Mouse (Mus musculus): ENCODE measurements around the gene Ppp1r9b. TPM values are rescaled to one million over a fixed set of nuclear protein-coding genes. Genes with fewer than 3 reads are reported as not detected.

Gene Ppp1r9b
- polyA plus RNA-seq, 1 experiment = 61.7 TPM

DNA sequence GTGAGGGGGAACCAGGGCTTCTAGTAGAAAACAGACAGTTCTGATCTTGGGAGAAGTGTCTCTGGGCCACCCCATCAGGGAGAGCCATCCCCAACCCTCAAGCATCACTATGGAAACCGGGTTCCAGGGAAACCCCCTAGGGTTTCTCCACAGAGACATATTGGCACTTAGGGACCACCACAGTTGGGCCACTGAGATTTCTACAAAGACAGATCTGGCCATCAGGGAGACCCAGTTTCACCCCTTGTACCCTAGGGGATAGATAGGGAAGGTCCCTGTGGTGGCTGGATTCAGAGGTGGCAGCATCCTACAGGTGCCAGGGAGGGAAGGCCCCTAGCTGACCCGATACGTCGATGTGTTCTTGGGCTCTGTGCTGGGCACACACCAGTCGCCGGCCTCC is 36.0 kb downstream of the Ppp1r9b start:
- TF ChIP-seq POLR2A (IDR thresholded peaks at IDR 0.05; ENCODE audit: low read depth, low read length) (no peak), CTCF (IDR thresholded peaks at IDR 0.05; ENCODE audit: borderline replicate concordance, insufficient read depth, low read length) (no peak)

DNA sequence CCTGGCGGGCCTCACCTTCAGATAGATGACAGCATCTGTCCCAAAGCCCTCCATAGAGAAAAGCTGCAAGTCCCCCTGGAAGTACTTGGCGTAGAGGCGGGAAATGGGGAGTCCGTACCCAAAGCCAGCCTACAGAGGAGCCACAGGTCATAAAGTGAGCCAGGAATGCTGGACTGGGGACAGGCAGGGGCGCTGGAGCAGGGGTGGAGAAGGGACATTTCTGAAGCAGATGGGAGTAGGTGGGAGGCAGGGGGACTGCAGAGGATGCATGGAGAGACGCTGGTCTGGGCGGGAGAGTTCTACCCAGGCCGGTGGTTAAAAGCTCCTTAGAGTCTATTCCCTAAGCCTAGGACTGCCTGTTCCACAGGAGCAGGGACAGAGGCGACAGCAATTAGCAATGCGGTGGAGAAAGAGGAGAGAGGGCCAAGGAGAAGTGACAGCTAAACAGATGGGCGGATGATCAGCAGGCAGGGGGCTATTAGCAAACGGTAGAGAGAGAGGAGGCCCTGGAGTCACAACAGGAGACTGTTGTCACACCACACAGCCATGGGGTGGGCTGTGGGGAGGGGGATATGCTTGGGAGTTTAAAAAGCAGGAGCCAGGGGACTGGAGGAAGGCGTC is 37.1 kb downstream of the Ppp1r9b start:
- no peak overlapping the region for H3K27ac ChIP-seq (ENCODE audit: insufficient read depth, low read length)
- TF ChIP-seq POLR2A (IDR thresholded peaks at IDR 0.05; ENCODE audit: low read depth, low read length) = no peak
- no peak for TF ChIP-seq CTCF (IDR thresholded peaks at IDR 0.05; ENCODE audit: borderline replicate concordance, insufficient read depth, low read length)
- H3K4me3 ChIP-seq (ENCODE audit: insufficient read depth, low read length) = no peak overlapping the region
- no peaks in the 10 kb centered on the region for H3K4me1 ChIP-seq (ENCODE audit: control insufficient read depth, insufficient read depth, low read length)

More for the DNA sequence above, 36.0 kb downstream of the Ppp1r9b start:
- no peak overlapping the region for H3K4me3 ChIP-seq (ENCODE audit: insufficient read depth, low read length)
- no peaks in the 10 kb centered on the region for H3K4me1 ChIP-seq (ENCODE audit: control insufficient read depth, insufficient read depth, low read length)
- no peak overlapping the region for H3K27ac ChIP-seq (ENCODE audit: insufficient read depth, low read length)

DNA sequence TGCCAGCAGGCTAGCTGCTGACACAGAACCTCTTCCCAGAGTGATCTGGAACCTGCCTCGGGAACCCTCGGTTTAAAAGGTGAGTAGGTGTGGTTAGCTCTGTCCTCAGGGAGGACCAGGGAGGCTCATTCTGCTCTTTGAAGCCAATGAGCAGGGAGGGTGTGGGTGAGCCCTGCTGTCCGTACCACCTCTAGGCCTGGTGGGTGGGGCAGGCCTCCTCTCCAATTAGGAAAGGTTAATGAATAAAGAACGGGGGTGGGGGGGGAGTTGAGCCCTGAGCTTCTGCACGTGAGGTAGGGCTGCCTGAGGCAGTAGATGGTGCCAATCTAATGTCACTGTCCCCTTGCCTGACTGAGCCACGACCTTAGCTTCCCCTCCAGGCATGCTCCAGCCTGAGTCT is 42.1 kb downstream of the Ppp1r9b start:
- no peak for TF ChIP-seq POLR2A (IDR thresholded peaks at IDR 0.05; ENCODE audit: low read depth, low read length)
- no peak for TF ChIP-seq CTCF (IDR thresholded peaks at IDR 0.05; ENCODE audit: borderline replicate concordance, insufficient read depth, low read length)
- Histone ChIP-seq H3K27ac (ENCODE audit: insufficient read depth, low read length) (no peak overlapping the region), H3K4me3 (ENCODE audit: insufficient read depth, low read length) (no peak overlapping the region), H3K4me1 (ENCODE audit: control insufficient read depth, insufficient read depth, low read length) (no peaks in the 10 kb centered on the region)

DNA sequence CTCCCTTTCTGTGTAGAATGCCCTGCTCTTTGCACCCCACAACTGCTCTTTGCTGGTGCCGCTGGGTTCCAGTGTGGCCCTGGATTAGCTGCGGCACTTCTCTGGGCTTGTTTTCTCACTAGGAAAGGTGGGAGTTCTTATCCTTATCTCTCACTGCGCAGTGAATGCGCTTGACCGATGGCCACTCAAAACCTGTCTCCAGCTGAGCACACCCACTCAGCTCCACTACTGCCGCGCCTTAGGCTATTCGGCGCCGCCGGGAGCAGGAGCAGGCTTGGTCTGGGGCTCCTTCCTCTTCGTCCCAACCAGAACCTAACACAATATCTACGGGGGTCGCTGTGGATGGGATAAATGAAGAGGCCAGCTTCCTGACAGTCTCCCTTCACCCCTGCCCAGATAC is 42.8 kb downstream of the Ppp1r9b start:
- Histone ChIP-seq H3K4me3 (ENCODE audit: insufficient read depth, low read length) (no peak overlapping the region), H3K4me1 (ENCODE audit: control insufficient read depth, insufficient read depth, low read length) (no peaks in the 10 kb centered on the region), H3K27ac (ENCODE audit: insufficient read depth, low read length) (no peak overlapping the region)
- no peak for TF ChIP-seq POLR2A (IDR thresholded peaks at IDR 0.05; ENCODE audit: low read depth, low read length)
- no peak for TF ChIP-seq CTCF (IDR thresholded peaks at IDR 0.05; ENCODE audit: borderline replicate concordance, insufficient read depth, low read length)

DNA sequence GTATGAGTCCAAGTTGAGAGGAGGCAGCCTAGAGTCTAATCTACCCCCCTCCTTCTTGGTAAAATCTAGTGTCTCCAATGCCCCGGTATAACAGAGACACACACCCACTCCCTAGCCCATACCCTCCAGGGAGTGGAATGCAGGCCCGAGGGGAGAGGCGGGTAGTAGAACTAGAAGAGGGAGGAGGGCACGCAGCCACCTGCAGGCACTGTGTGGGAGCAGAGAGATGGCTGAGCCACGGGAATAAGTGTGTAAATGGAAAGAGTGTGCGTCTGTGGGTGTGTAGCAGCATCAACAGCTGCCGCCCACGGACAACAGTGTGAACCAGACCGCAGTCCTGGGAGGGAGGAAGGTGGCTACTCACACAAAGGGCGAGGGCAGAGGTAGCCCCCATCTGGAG is 44.1 kb downstream of the Ppp1r9b start:
- no peak overlapping the region for H3K27ac ChIP-seq (ENCODE audit: insufficient read depth, low read length)
- no peak overlapping the region for H3K4me3 ChIP-seq (ENCODE audit: insufficient read depth, low read length)
- TF ChIP-seq CTCF (IDR thresholded peaks at IDR 0.05; ENCODE audit: borderline replicate concordance, insufficient read depth, low read length) = no peak
- no peak for TF ChIP-seq POLR2A (IDR thresholded peaks at IDR 0.05; ENCODE audit: low read depth, low read length)
- no peaks in the 10 kb centered on the region for H3K4me1 ChIP-seq (ENCODE audit: control insufficient read depth, insufficient read depth, low read length)

DNA sequence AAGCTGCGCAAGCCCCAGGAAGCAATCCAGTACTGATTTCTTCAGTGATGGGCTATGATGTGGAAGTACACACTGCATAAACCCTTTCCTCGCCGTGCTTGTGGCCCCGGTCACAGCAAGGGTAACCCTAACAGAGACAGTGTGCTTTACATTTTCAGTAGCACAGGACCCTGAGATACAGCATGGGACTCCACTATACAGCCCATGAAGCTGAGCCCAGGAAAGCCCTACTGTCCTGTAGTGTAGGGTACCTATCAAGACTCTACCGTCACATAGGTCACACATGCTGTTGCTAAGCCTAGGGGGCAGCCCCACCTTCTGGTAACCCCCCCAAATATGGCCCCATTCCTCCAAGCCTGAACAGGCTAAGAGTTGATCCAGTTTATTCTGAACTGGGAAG is 45.7 kb downstream of the Ppp1r9b start:
- Histone ChIP-seq H3K4me1 (ENCODE audit: control insufficient read depth, insufficient read depth, low read length) (no peaks in the 10 kb centered on the region), H3K4me3 (ENCODE audit: insufficient read depth, low read length) (no peak overlapping the region), H3K27ac (ENCODE audit: insufficient read depth, low read length) (no peak overlapping the region)
- TF ChIP-seq CTCF (IDR thresholded peaks at IDR 0.05; ENCODE audit: borderline replicate concordance, insufficient read depth, low read length) (no peak), POLR2A (IDR thresholded peaks at IDR 0.05; ENCODE audit: low read depth, low read length) (no peak)

DNA sequence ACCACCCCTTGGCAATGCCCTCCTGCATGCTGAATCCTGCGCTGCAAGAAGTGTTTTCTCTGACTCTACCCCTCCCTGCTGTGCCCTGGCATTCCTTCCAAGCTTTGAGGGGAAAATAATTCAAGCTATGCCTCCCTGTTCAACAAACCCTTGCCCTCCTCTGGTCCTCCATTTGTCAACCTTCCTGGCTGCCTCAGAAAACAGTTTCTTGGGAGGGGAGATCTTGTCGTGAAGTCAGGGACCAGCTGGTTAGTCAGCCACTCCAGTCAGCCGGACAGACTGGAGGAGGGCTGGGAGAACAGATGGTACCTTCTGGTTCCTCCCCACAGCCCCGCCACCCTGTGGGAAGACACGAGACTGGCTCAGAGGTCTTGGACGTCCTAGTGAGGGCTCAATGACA is 46.5 kb downstream of the Ppp1r9b start:
- Histone ChIP-seq H3K27ac (ENCODE audit: insufficient read depth, low read length) (no peak overlapping the region), H3K4me3 (ENCODE audit: insufficient read depth, low read length) (no peak overlapping the region), H3K4me1 (ENCODE audit: control insufficient read depth, insufficient read depth, low read length) (no peaks in the 10 kb centered on the region)
- no peak for TF ChIP-seq CTCF (IDR thresholded peaks at IDR 0.05; ENCODE audit: borderline replicate concordance, insufficient read depth, low read length)
- no peak for TF ChIP-seq POLR2A (IDR thresholded peaks at IDR 0.05; ENCODE audit: low read depth, low read length)

DNA sequence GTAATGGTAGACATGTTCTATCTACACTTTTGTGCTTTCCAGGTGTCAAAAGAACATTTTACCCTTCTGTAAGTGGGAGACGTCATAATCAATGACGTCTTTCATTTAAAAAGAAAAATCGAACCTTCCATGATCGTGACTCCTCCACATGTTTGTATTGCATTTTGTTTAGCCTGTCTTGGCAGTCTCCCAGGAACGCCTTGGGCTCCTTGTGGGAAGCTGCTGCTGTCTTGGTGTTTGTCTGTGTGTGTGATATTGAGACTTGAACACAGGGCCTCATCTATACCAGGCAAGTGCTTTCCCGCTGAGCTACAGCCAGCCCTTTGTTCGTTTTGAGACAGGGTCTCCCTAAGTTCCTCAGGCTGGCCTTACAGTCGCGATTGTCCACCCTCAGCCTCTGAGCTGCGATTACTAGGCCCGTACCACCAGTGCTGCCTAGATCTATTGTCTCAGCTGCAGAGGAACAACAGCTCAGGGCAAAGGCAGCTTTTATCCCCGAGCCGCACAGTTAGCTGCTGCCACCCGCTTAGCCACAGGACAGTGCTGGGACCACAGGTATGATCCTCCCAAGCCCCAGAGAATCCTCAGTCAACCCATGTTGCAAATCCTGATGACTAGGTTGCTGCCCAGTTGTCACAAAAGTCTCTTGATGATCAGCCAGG is 47.5 kb downstream of the Ppp1r9b start:
- Histone ChIP-seq H3K4me1 (ENCODE audit: control insufficient read depth, insufficient read depth, low read length) (no peaks in the 10 kb centered on the region), H3K27ac (ENCODE audit: insufficient read depth, low read length) (no peak overlapping the region), H3K4me3 (ENCODE audit: insufficient read depth, low read length) (no peak overlapping the region)
- TF ChIP-seq CTCF (IDR thresholded peaks at IDR 0.05; ENCODE audit: borderline replicate concordance, insufficient read depth, low read length) (no peak), POLR2A (IDR thresholded peaks at IDR 0.05; ENCODE audit: low read depth, low read length) (no peak)

DNA sequence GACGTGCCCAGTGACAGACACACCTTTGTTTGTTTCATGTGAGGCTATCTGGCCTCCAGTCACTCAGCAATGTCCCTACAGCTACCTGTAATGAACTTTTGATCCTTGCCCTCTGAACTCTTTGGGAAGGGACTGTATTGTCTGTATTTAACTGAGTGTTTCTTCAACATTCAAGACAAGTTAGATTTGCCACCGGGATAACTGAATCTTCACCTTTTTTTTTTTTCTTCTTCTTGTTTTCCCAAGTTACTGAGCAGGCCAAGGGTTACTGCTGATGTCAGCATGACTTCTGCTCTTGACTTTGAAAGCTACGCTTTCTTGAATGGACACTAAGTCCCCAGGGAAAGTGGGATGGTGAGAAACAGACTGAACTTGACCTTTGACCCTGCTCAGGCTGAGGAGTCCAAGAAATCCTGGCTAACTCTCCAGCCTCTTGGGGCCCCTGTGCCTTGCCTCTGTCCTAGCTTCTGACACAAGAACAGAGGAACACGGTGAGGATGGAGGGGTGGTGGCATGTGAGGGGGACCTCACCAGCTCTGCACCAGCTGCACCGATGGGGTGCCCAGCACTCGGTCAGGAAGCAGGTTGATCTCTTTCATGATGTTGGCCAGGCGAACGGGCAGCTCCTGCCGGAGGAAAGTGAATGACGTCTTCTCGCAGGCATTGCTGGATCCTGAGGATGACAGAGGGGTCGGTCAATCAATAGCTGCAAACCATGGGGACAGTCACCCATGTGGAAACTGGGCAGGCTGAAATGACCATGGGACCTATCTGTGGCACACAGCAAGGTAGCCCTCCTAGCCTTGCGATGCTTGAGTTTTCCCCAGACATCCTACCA is 48.2 kb downstream of the Ppp1r9b start:
- no peaks in the 10 kb centered on the region for H3K4me1 ChIP-seq (ENCODE audit: control insufficient read depth, insufficient read depth, low read length)
- no peak overlapping the region for H3K27ac ChIP-seq (ENCODE audit: insufficient read depth, low read length)
- TF ChIP-seq POLR2A (IDR thresholded peaks at IDR 0.05; ENCODE audit: low read depth, low read length) (no peak), CTCF (IDR thresholded peaks at IDR 0.05; ENCODE audit: borderline replicate concordance, insufficient read depth, low read length) (no peak)
- no peak overlapping the region for H3K4me3 ChIP-seq (ENCODE audit: insufficient read depth, low read length)

DNA sequence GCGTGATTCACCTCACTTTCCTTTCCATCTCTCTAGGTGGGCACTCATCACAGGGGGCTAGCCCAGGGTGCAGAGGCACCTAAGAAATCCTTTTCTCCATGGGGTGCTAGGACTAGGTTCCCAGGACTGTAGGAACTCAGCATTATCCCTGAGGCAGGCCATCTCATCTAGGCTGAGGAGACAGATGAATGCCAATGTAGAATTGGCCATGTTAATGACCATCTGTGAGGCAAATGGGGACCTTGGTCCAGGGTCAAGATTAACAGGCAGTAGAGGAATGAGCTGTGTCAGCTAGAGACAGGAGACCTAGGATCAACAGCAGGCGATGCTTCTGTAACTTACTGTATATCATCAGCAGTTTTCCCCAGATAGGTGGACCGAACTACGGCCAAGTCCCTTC is 48.9 kb downstream of the Ppp1r9b start:
- TF ChIP-seq CTCF (IDR thresholded peaks at IDR 0.05; ENCODE audit: borderline replicate concordance, insufficient read depth, low read length) = no peak
- TF ChIP-seq POLR2A (IDR thresholded peaks at IDR 0.05; ENCODE audit: low read depth, low read length) = no peak
- H3K4me3 ChIP-seq (ENCODE audit: insufficient read depth, low read length) = no peak overlapping the region
- H3K4me1 ChIP-seq (ENCODE audit: control insufficient read depth, insufficient read depth, low read length) = no peaks in the 10 kb centered on the region
- no peak overlapping the region for H3K27ac ChIP-seq (ENCODE audit: insufficient read depth, low read length)

All from embryonic fibroblast, embryonic 13.5 days (primary cell).